Mouse (Mus musculus) myocyte (in vitro differentiated cells): ENCODE measurements around the gene Smim13.

ENCODE experiments used
- CEBPB ChIP-seq: IDR thresholded peaks from 2 replicates; pipeline ENCODE4 v1.6.1; 2011; ENCODE audit warnings: mild to moderate bottlenecking, moderate library complexity; ENCODE audit not compliant: poor library complexity, insufficient read depth, severe bottlenecking
- E2F4 ChIP-seq: IDR thresholded peaks from one replicate; pipeline ENCODE4 v1.6.1; 2011; ENCODE audit warnings: mild to moderate bottlenecking, control low read depth, moderate library complexity; ENCODE audit not compliant: insufficient read depth
- MAX ChIP-seq: IDR thresholded peaks from one replicate; pipeline ENCODE4 v1.6.1; 2011; ENCODE audit warnings: low read depth, mild to moderate bottlenecking, control low read depth
- MYOD1 ChIP-seq, 3 experiments: IDR thresholded peaks; one replicate each; pipeline ENCODE4 v1.6.1; 2011; ENCODE audit warnings: control low read depth in 2 of 3, low read depth in 2 of 3, mild to moderate bottlenecking in 2 of 3, moderate library complexity in 1 of 3; ENCODE audit not compliant: insufficient read length in 2 of 3, control insufficient read depth in 1 of 3
- MYOG ChIP-seq, 3 experiments: IDR thresholded peaks; one replicate each; pipeline ENCODE4 v1.6.1; 2011; ENCODE audit warnings: control low read depth in 2 of 3, low read depth in 2 of 3, mild to moderate bottlenecking in 2 of 3; ENCODE audit not compliant: insufficient read length in 2 of 3, control insufficient read depth in 1 of 3, insufficient read depth in 1 of 3
- POLR2A ChIP-seq: IDR thresholded peaks from one replicate; pipeline ENCODE4 v1.6.1; 2011; ENCODE audit warnings: low read depth, mild to moderate bottlenecking, control low read depth, moderate library complexity; ENCODE audit not compliant: insufficient read length
- POLR2AphosphoS2 ChIP-seq: IDR thresholded peaks from one replicate; pipeline ENCODE4 v1.6.1; 2011; ENCODE audit warnings: low read depth, control low read depth; ENCODE audit not compliant: insufficient read length
- REST ChIP-seq: IDR thresholded peaks from one replicate; pipeline ENCODE4 v1.6.1; 2011; ENCODE audit warnings: mild to moderate bottlenecking, control low read depth, moderate library complexity; ENCODE audit not compliant: insufficient read depth, insufficient read length
- SRF ChIP-seq: IDR thresholded peaks from one replicate; pipeline ENCODE4 v1.6.1; 2011; ENCODE audit warnings: low read depth; ENCODE audit not compliant: control insufficient read depth, insufficient read length
- TCF12 ChIP-seq: IDR thresholded peaks from one replicate; pipeline ENCODE4 v1.6.1; 2011; ENCODE audit warnings: mild to moderate bottlenecking, control low read depth; ENCODE audit not compliant: poor library complexity, insufficient read depth, severe bottlenecking
- USF1 ChIP-seq: IDR thresholded peaks from one replicate; pipeline ENCODE4 v1.6.1; 2011; ENCODE audit warnings: low read depth, mild to moderate bottlenecking, control low read depth, moderate library complexity

DNA sequence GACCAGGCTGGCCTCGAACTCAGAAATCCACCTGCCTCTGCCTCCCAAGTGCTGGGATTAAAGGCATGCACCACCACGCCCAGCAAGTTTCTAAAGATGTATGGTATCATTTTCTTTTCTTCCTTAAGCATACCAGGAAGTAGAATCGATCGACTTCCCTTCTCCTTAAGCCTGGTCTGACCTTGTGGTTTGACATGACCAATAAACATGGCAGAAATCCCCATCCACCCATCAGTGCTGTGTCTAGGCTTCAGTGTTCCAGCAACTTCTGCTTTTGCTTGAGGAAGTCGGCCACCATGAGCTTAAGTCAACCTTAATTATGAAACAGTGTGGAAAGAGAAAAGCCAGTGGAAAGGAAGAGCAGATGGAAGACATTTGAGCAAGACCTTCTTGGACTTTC is 19.4 kb upstream of the Smim13 start:
- TF ChIP-seq USF1 (no peak), POLR2A (no peak), MAX (no peak), MYOG (IDR thresholded peaks at IDR 0.05; ENCODE audit: control insufficient read depth in 1 of 3, insufficient read depth in 1 of 3, insufficient read length in 2 of 3, low read depth in 2 of 3) (no peak), SRF (no peak), POLR2AphosphoS2 (no peak), MYOD1 (IDR thresholded peaks at IDR 0.05; ENCODE audit: control insufficient read depth in 1 of 3, insufficient read length in 2 of 3, low read depth in 2 of 3) (no peak), CEBPB (no peak), TCF12 (no peak), E2F4 (no peak), REST (no peak)
